Mouse (Mus musculus): ENCODE data around the gene Ell3.

DNA sequence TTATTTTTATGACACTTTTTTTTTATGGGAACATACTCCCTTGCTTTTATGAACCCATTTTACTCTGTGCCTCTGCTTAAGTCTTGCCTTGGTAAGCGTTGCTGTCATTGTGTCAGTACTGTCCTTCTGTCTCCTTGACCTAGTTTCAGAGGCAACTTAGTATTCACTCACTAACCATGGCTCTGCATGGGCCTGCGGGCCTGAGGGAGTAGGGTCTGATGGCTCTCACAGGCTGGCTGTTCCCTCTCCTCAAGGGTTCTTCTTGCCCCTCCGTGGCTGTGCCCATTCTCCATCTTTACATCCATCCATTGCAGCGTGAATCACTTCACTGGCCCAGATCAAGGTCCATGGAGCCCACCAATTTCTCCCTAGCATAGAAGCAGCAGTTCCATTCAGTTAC lies 2.4 kb upstream of the Ell3 start:
- TF ChIP-seq CTCF (IDR thresholded peaks at IDR 0.05): no peak
- no peak for TF ChIP-seq EP300 (IDR thresholded peaks at IDR 0.05)
